Mouse (Mus musculus): ENCODE measurements around the gene Slc16a3.
A peak's percentile ranks its signal among the peaks of the same experiment; 100 is the strongest.

Gene Slc16a3

DNA sequence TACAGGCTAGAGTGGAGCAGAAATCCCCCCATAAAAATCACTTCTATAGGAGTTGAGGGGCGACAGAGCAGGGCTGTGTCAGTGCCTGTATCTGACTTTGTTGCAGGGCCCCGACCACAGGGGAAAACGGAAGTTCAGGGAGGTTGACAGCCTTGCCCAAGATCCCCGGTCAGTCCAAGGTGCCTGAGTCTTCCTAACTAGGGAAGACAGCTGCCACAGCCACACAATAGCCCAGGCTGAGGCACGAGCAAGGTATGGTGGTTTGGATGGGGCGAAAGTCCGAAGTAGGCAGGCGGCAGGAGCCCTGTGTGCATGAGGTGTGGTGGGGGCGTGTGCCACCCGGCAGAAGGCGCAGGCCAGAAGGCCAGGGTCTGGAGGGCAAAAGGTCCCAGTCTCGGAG lies at the start of gene Slc16a3:
Gene Slc16a3 (plus strand): TSS at position 153 of the 400 bp plus-strand sequence.
- DNase-seq (ENCODE audit: low read depth, low spot score): no peak

GRCm38 (mm10) chr11:120900276-120901244 lies 47.7 kb upstream of the Slc16a3 start:
- DNase-seq (ENCODE audit: low read depth, low spot score): no peak

DNA sequence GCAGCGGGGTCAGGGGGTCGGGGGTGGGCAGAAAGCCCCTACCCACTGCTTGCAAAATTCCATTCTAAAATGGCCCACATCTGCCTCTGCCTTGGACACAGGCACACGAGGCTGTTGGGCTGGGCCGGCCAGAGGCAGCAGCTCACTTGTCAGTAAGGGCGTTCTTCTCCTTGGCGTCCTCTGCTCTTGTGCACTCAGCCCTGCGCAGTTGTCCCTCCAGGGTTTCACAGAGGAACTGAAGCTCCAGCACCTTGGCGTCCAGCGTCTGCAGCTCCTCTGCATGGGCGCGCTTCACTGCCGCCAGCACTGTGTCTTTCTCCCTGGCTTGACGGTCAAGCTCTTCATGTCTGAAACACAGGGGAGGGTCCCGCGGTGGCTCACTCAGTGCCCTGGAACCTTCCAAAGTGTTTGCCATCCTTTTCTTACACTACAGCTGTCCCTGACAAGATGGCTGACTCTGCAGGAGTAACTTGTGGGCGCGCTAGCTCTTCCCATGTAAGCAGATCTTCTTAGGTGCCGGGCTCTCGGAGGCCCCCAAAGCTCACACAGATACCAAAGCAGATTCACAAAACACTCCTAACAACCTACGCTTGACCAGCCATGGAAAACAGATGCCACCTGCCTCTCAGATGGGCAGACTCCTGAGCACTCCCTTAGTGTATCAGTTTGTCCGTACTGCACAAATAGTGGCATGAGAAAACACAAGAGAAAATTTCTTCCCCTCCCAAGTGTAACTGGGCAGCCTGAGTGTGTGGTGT lies 46.4 kb upstream of the Slc16a3 start:
- peak; percentile 39 for DNase-seq (ENCODE audit: low read depth, low spot score)

DNA sequence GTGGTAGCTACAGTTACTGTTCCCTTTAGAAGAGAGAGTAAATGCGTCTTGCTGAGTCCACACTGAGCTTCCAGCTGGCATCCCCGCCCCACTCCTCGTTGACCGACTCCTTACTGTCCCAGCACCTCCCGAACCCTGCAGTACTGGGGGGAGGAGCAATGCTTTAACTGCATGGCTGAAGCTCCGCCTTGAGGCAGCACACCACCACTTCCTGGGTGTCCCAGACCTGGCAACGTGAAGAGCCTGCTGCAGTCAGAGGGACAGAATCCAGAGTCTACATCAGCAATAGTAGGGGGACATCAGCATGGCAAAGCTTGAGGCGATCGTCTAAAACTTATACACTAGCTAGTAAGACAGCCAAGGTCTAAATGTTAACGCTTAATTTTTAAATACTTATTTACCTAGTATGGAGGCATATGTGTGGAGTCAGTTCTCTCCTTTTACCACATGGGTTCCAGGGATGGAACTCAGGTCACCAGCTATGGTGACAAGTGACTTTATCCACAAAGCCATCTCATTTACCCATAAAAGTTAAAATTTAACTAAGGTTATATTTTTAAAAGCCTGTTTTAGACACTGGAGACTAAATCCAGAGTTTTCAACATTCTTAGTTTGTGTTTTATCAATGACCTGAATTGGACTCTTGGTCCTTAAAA lies 45.7 kb upstream of the Slc16a3 start:
- peak; percentile 49 for DNase-seq (ENCODE audit: low read depth, low spot score)

DNA sequence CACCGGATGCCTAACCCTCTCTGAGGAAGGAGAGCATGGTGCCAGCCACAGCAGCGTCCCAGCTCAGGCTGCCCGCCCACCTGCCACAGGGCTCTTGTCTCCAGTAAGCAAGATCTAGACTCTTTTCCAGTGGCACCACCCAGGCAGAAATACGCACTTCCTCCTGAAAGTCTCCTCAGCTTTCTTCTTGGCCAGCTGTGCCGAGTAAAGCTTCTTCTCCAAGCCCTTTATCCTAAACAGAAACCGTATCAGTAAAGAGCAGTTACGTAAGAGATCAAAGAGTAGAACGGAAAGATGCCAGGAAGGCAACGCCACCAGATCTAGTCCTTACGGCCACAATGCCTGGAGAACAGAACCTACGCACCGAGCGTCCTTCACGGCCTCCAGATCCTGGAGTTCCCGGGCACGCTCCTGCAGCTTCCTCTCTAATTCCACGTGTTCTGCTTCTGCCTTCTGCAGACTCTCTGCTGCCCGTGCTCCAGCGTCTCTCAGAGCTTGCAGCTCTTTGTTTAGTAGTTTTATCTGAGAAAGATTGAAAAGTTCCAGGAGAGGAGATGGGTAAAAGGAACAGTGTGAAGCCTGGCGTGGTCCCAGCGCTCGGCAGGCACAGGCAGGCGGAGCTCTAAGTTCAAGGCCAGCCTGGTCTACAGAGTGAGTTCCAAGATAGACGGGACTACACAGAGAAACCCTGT lies 45.0 kb upstream of the Slc16a3 start:
- no peak for DNase-seq (ENCODE audit: low read depth, low spot score)

DNA sequence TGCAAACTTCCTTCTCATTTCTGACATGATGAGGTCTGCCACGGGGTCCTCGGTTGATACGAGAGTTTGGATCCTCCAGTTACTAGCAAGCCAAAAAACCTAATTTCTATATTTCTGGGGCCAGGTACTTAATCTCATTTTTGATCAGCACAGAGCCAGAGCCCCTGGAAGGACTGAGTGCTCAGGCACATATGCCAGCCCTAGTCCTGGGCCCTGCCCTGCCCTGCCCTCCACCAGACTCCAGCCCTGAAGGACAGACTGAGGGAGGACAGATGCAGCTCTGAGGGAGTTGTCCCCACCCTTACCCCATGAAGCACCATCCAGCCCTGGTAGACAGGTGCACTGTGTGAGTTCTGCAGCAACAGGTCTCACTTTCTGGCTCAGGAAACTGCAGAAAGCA lies 43.7 kb upstream of the Slc16a3 start:
- no peak for DNase-seq (ENCODE audit: low read depth, low spot score)

GRCm38 (mm10) chr11:120905430-120905873 lies 42.8 kb upstream of the Slc16a3 start:
- peak; percentile 84 for DNase-seq (ENCODE audit: low read depth, low spot score)

GRCm38 (mm10) chr11:120913796-120914195 lies 34.5 kb upstream of the Slc16a3 start:
- DNase-seq (ENCODE audit: low read depth, low spot score): no peak

GRCm38 (mm10) chr11:120916477-120916876 lies 31.8 kb upstream of the Slc16a3 start:
- peak; percentile 69 for DNase-seq (ENCODE audit: low read depth, low spot score)

GRCm38 (mm10) chr11:120917756-120918155 lies 30.5 kb upstream of the Slc16a3 start:
- DNase-seq (ENCODE audit: low read depth, low spot score): no peak

- no peak for DNase-seq (ENCODE audit: low read depth, low spot score)
These were observed 25.8 kb upstream of the Slc16a3 start for GRCm38 (mm10) chr11:120922528-120922927.

GRCm38 (mm10) chr11:120928468-120928867 lies 19.8 kb upstream of the Slc16a3 start:
- DNase-seq (ENCODE audit: low read depth, low spot score): no peak

DNA sequence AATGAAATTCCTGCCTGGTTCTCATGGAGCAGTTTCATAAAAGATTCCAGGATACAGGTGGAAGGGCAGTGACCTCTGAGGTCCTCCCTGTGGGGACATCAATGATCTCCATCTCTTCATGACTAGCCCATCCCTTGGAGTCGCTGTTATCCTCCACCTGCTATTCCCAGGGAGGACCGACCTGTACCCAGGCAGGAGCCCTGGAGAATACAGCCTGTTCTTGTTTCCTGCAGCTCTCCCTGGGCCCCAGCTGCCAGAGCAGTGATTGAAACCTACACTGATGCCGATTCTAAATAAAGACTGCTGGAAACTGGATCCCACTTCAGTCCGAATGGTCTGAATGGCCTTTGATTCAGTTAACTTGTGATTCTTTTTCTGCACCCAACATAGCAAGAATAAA lies 16.8 kb upstream of the Slc16a3 start:
- no peak for DNase-seq (ENCODE audit: low read depth, low spot score)

DNA sequence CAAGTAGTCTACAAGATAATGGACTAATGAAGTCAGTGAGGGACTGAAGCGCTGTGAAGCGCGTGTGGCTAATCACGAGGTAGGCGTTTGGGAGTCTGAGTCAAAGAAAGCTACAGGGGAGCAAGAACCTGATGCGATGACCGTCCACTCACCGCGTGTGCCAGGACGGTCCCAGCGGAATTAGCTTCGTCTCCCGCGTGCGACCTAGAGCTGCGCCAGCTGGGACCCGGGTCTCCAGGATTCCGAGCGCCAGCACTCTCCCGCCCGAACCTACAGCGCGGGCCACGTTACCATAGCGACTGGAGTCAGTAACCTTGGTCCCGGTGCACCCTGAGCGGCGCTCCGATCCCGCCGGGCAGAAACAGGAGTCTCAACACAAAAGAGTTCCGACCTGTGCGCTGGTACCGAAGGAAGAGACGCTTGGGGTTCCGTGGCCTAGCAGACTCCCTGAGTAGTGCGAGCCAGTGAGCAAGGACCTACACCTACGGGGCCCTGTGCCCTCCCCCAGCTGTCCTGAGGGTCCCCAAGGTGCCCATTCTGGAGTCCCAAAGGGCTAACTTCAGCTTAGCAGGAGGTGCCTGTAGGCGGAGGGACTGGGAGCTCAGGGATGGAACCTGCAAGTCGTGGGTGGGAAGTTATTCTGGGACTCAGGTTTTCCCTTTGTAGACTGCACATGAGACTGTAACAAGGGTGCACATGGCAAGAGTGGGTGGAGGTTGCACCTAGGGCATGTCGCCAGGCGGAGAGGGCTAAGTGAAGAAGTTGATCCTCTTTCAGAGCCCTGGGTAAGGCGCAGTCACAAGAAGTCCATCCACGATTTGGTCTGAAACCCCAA lies 15.5 kb upstream of the Slc16a3 start, which contains the start of gene Ccdc57:
Gene Ccdc57 (minus strand): TSS at position 309 of the 835 bp plus-strand sequence.
- peak; percentile 95 for DNase-seq (ENCODE audit: low read depth, low spot score)

- DNase-seq (ENCODE audit: low read depth, low spot score): no peak
These were observed 10.3 kb upstream of the Slc16a3 start for GRCm38 (mm10) chr11:120937976-120938375.

DNA sequence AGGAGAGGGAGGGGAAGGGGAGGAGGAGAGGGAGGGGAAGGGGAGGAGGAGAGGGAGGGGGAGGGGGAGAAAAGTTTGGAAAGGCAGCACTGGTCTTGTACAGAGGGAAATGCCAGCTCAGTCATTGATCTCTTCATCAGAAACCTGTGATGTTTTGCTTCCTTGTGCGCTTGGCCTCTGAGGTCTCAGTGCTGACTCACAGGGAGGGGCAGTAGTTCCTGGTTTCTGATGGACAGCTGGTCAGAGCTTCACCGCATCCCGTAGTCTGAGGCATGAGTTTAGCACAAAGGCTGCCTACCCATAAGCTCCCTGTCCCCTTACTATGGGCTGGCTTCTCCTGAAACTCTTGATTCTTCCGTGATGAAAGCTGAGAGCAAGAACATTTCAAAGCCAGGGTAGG lies 9.5 kb upstream of the Slc16a3 start:
- no peak for DNase-seq (ENCODE audit: low read depth, low spot score)

GRCm38 (mm10) chr11:120939712-120940341 lies 8.5 kb upstream of the Slc16a3 start:
- DNase-seq (ENCODE audit: low read depth, low spot score): no peak

GRCm38 (mm10) chr11:120940959-120941358 lies 7.3 kb upstream of the Slc16a3 start:
- DNase-seq (ENCODE audit: low read depth, low spot score): peak; percentile 52

DNA sequence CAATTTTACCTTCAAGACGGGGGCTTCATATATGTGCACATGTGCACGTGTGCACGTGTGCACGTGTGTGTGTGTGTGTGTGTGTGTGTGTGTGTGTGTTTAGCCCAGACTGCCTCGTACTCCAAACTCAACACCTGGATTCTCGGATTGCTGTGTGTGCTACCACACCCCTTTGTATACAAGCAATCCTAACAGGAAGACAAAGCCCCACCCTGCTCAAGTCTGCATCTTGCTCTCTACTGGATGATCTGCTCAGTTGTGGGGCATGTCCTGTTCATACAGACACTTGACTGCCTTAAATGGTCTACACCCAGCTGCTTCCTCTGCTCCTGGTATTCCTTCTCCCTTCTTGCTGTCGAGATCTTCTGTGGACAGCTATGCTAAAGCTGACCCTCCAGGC lies 3.0 kb upstream of the Slc16a3 start:
- no peak for DNase-seq (ENCODE audit: low read depth, low spot score)

- no peak for DNase-seq (ENCODE audit: low read depth, low spot score)
These were observed 2.4 kb upstream of the Slc16a3 start for GRCm38 (mm10) chr11:120945926-120946325.
